ENCODE assay signal across 11 mouse cellular contexts in genomic region chr1:98192044-98192484, GRCm38 (mm10).
A peak's percentile ranks its signal among the peaks of the same experiment; 100 is the strongest.
DNase-seq lines count a peak whose midpoint lies in the region; ATAC-seq and TF ChIP-seq lines count a peak whose summit lies in the region.
"Had no signal": no experiment of that assay in that cellular context is flagged by ENCODE, and none has a peak within 500 bp of the region (broad histone marks: within the 10 kb centered on the region; RNA-seq: fewer than 3 reads in every experiment).

No protein-coding gene starts in this region.

- no peaks in the 10 kb centered on the region for H3K4me1 ChIP-seq in stomach, embryonic 16.5 days (ENCODE audit: control insufficient read depth, insufficient read depth, low read length)
- H3K4me1 ChIP-seq in stomach, postnatal 0 days (replicated peaks; ENCODE audit: control insufficient read depth, insufficient read depth): no peaks in the 10 kb centered on the region
- peaks cover 40% of the 10 kb centered on the region for H3K4me1 ChIP-seq in midbrain, embryonic 14.5 days (ENCODE audit: control insufficient read depth, insufficient read depth, low read length)
- H3K4me1 ChIP-seq: megakaryocyte, embryonic 14.5 days had no signal

- ATAC-seq in stomach, embryonic 16.5 days (ENCODE audit: insufficient read depth, low FRiP score): no peak
- ATAC-seq in stomach, postnatal 0 days (ENCODE audit: low FRiP score, low TSS enrichment): no peak
- ATAC-seq in midbrain, embryonic 14.5 days (ENCODE audit: low FRiP score, low TSS enrichment): no peak

- H3K27ac ChIP-seq in stomach, embryonic 16.5 days (ENCODE audit: low read length): no peak overlapping the region
- no peak overlapping the region for H3K27ac ChIP-seq in stomach, postnatal 0 days (replicated peaks)
- peak overlapping the region; percentile 73 for H3K27ac ChIP-seq in layer of hippocampus, adult 2 months
- peak overlapping the region; percentile 82 for H3K27ac ChIP-seq in midbrain, embryonic 14.5 days (replicated peaks; ENCODE audit: low read depth, low read length)
- H3K27ac ChIP-seq: limb, embryonic 13.5 days had no signal

- H3K9ac ChIP-seq in stomach, embryonic 16.5 days (ENCODE audit: low read length): 0 out of 2 replicates have a peak overlapping the region, but pooled peaks have one; percentile 12
- no peak overlapping the region for H3K9ac ChIP-seq in stomach, postnatal 0 days (ENCODE audit: low read length)
- H3K9ac ChIP-seq in midbrain, embryonic 14.5 days (replicated peaks; ENCODE audit: low read length): no peak overlapping the region
- H3K9ac ChIP-seq: limb, embryonic 13.5 days had no signal

- no peak for TF ChIP-seq CTCF in stomach, postnatal 0 days (IDR thresholded peaks at IDR 0.05; ENCODE audit: low read depth)
- TF ChIP-seq CTCF in layer of hippocampus, adult 2 months (conservative IDR thresholded peaks at IDR 0.05): no peak

- H3K4me3 ChIP-seq in stomach, embryonic 16.5 days (replicated peaks; ENCODE audit: low read length): no peak overlapping the region
- H3K4me3 ChIP-seq in stomach, postnatal 0 days (ENCODE audit: low read depth, low read length): no peak overlapping the region
- H3K4me3 ChIP-seq in layer of hippocampus, adult 2 months: no peak overlapping the region; the same call in 1 of the 2 replicates
- no peak overlapping the region for H3K4me3 ChIP-seq in midbrain, embryonic 14.5 days (replicated peaks; ENCODE audit: low read depth, low read length)
- H3K4me3 ChIP-seq: limb, embryonic 13.5 days; megakaryocyte, embryonic 14.5 days had no signal

- no peak overlapping the region for H3K4me2 ChIP-seq in stomach, embryonic 16.5 days (ENCODE audit: low read depth, low read length)
- no peak overlapping the region for H3K4me2 ChIP-seq in stomach, postnatal 0 days (replicated peaks; ENCODE audit: low read depth)
- peak overlapping the region; percentile 24 for H3K4me2 ChIP-seq in midbrain, embryonic 14.5 days (ENCODE audit: low read length)
- H3K4me2 ChIP-seq: limb, embryonic 13.5 days had no signal

- TF ChIP-seq EP300 in stomach, postnatal 0 days (optimal IDR thresholded peaks at IDR 0.05): no peak

- 35% methylated on average over 8 of the region's 8 CpGs for WGBS in stomach, embryonic 16.5 days
- 29% methylated on average over 8 of the region's 8 CpGs for WGBS in stomach, postnatal 0 days
- WGBS in midbrain, embryonic 14.5 days: 19% methylated on average over 8 of the region's 8 CpGs

- H3K9me3 ChIP-seq in stomach, embryonic 16.5 days (replicated peaks; ENCODE audit: control insufficient read depth, low read length): no peaks in the 10 kb centered on the region
- 0 out of 2 replicates have a peak, but pooled peaks cover 4% of the 10 kb centered on the region for H3K9me3 ChIP-seq in stomach, postnatal 0 days (ENCODE audit: control insufficient read depth, low read length)
- H3K9me3 ChIP-seq in midbrain, embryonic 14.5 days (ENCODE audit: control insufficient read depth, low read length): no peaks in the 10 kb centered on the region
- H3K9me3 ChIP-seq: limb, embryonic 13.5 days had no signal

- H3K36me3 ChIP-seq in stomach, embryonic 16.5 days (ENCODE audit: control insufficient read depth, insufficient read depth, low read length): no peaks in the 10 kb centered on the region
- H3K36me3 ChIP-seq in stomach, postnatal 0 days (ENCODE audit: control insufficient read depth, insufficient read depth, low read length): no peaks in the 10 kb centered on the region
- H3K36me3 ChIP-seq in midbrain, embryonic 14.5 days (ENCODE audit: control insufficient read depth, insufficient read depth, low read length): no peaks in the 10 kb centered on the region
- H3K36me3 ChIP-seq: limb, embryonic 13.5 days had no signal

- DNase-seq in stomach, postnatal 0 days (ENCODE audit: low spot score): no peak
- peak; percentile 68 to 88 for DNase-seq in layer of hippocampus, adult 2 months (ENCODE audit: low spot score in 2 of 2)
- DNase-seq in midbrain, embryonic 14.5 days: peak; percentile 53
- DNase-seq in lung, postnatal 14 days: no peak
- DNase-seq in embryo, embryonic 10.5 days (ENCODE audit: low spot score): no peak
- DNase-seq in ovary, postnatal 10 days (ENCODE audit: low spot score): no peak
- DNase-seq in kidney, adult 8-10 months: no peak
- DNase-seq: gastrocnemius, postnatal 10 days had no signal

- H3K27me3 ChIP-seq in stomach, embryonic 16.5 days (ENCODE audit: control insufficient read depth, insufficient read depth, low read length): no peaks in the 10 kb centered on the region
- no peaks in the 10 kb centered on the region for H3K27me3 ChIP-seq in stomach, postnatal 0 days (ENCODE audit: control insufficient read depth, insufficient read depth, low read length)
- no peaks in the 10 kb centered on the region; the same call in 1 of the 2 replicates for H3K27me3 ChIP-seq in midbrain, embryonic 14.5 days (ENCODE audit: control insufficient read depth, insufficient read depth, low read length)
- H3K27me3 ChIP-seq: limb, embryonic 13.5 days; megakaryocyte, embryonic 14.5 days had no signal

Comparison
In these comparisons a context has a peak if more than half of its experiments do, and no peak if none do; other contexts are left out.
1. H3K27ac ChIP-seq: peak in layer of hippocampus, adult 2 months (single experiment) and midbrain, embryonic 14.5 days (single experiment); none in stomach, embryonic 16.5 days (single experiment) and stomach, postnatal 0 days (single experiment).
2. DNase-seq: peak in layer of hippocampus, adult 2 months (2 of 2) and midbrain, embryonic 14.5 days (single experiment); none in stomach, postnatal 0 days (single experiment), lung, postnatal 14 days (single experiment), embryo, embryonic 10.5 days (single experiment), ovary, postnatal 10 days (single experiment) and kidney, adult 8-10 months (0 of 2).